ENCODE assay signal across 30 mouse cellular contexts in the genomic region with DNA sequence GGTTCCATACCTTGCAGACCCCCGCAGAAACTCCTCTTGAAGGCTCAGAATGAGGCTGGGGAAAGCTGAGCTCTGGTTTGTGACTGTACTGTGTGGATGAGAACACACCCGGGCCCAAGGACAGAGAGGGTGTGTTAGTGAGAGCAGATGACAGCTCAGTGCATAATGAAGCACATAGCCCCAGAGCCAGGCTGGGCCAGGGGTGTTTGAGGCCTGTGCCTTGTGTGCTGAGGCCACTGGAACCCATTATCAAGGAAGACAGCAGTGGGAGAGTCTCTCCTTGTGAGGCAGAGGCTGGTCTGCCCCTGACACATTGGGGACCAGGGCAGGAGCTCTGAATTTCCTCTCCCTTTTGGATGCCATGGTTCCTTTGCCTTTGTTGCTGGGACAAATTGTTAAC.
"Had no signal": no experiment of that assay in that cellular context is flagged by ENCODE, and none has a peak within 500 bp of the region (broad histone marks: within the 10 kb centered on the region; RNA-seq: fewer than 3 reads in every experiment).

No protein-coding gene starts in this region.

- H3K27ac ChIP-seq: heart, embryonic 13.5 days; heart, embryonic 15.5 days; hindbrain, embryonic 10.5 days; hindbrain, embryonic 12.5 days; hindbrain, embryonic 13.5 days; hindbrain, embryonic 14.5 days; hindbrain, embryonic 15.5 days; hindbrain, postnatal 0 days; intestine, embryonic 15.5 days; kidney, embryonic 15.5 days; kidney, postnatal 0 days; layer of hippocampus, adult 2 months; left cerebral cortex, adult 2 months had no signal

- H3K27me3 ChIP-seq: heart, embryonic 12.5 days; heart, embryonic 13.5 days; heart, embryonic 15.5 days; hindbrain, embryonic 12.5 days; hindbrain, embryonic 13.5 days; hindbrain, embryonic 15.5 days; intestine, embryonic 15.5 days; kidney, embryonic 15.5 days had no signal

- H3K4me3 ChIP-seq: heart, embryonic 12.5 days; heart, embryonic 13.5 days; heart, embryonic 15.5 days; hindbrain, embryonic 10.5 days; hindbrain, embryonic 12.5 days; hindbrain, embryonic 13.5 days; hindbrain, embryonic 15.5 days; intestine, embryonic 15.5 days; kidney, embryonic 15.5 days; layer of hippocampus, adult 2 months; left cerebral cortex, adult 2 months had no signal

- DNase-seq: heart, postnatal 10 days; heart, postnatal 14 days; heart, postnatal 36 days; heart, postnatal 4 days; kidney, adult 11 months; kidney, adult 18-20 months; kidney, adult 2 months; kidney, adult 8-10 months; kidney, adult 9 months; kidney, postnatal 10 days; kidney, postnatal 14 days; kidney, postnatal 25 days; kidney, postnatal 36 days; kidney, postnatal 4 days; layer of hippocampus, adult 9-11 months; layer of hippocampus, postnatal 36 days had no signal

- H3K9me3 ChIP-seq: heart, embryonic 12.5 days; heart, embryonic 13.5 days; heart, embryonic 15.5 days; hindbrain, embryonic 10.5 days; hindbrain, embryonic 12.5 days; hindbrain, embryonic 13.5 days; hindbrain, embryonic 15.5 days; intestine, embryonic 15.5 days; kidney, embryonic 15.5 days had no signal

- H3K36me3 ChIP-seq: heart, embryonic 12.5 days; heart, embryonic 13.5 days; heart, embryonic 15.5 days; hindbrain, embryonic 10.5 days; hindbrain, embryonic 12.5 days; hindbrain, embryonic 13.5 days; hindbrain, embryonic 15.5 days; intestine, embryonic 15.5 days; kidney, embryonic 15.5 days had no signal

- H3K9ac ChIP-seq: heart, embryonic 12.5 days; heart, embryonic 13.5 days; heart, embryonic 15.5 days; hindbrain, embryonic 12.5 days; hindbrain, embryonic 13.5 days; hindbrain, embryonic 14.5 days; hindbrain, embryonic 15.5 days; intestine, embryonic 15.5 days; kidney, embryonic 15.5 days had no signal
